Comparison of ENCODE assay signal across 7 mouse cellular contexts in the genomic region with DNA sequence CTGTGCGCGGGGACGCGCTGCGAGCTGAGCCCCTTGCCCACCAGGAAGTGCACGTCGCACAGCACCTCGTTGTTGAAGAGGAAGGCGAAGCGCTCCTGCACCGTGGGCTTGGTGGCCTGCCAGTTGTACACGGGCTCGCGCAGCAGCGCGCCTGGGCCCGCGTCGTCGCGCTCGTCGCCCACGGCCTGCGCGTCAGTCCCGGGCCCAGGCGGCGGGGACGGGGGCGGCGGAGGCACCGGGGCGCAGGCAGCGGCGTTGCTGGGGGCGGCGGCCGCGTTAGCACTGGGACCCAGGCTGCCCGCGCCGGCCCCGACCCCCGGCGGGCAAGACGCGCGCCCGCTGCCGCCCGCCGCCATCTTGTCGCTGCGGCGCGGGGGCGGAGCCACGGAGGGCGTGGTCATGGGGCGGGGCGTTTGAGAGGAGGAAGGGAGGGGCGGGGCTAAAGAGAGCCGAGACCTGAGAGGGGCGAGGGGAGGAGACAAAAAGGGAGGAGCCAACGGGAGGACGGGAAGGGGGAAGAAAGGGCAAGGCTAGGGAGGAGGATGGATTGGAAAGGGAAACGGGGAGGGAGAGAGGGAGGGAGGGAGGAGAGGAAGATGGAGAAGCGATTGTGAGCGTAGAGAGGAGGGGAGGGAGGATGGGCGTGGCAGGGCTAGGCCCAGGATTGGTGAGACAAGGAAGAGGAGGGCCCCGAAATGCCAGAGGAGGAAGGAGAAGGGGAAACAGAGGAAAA. TPM values are rescaled to one million over a fixed set of nuclear protein-coding genes. Genes with fewer than 3 reads are reported as not detected.
DNase-seq lines count a peak whose midpoint lies in the region; ATAC-seq and TF ChIP-seq lines count a peak whose summit lies in the region.

No protein-coding gene starts in this region.

- H3K9me3 ChIP-seq in intestine, postnatal 0 days (ENCODE audit: control insufficient read depth), result no peaks in the 10 kb centered on the region
- H3K9me3 ChIP-seq in midbrain, embryonic 12.5 days, result no peaks in the 10 kb centered on the region

- peaks cover 13% of the 10 kb centered on the region; the same call in 1 of the 2 replicates for H3K4me1 ChIP-seq in intestine, postnatal 0 days (replicated peaks; ENCODE audit: control insufficient read depth, insufficient read depth, low read length)
- H3K4me1 ChIP-seq in midbrain, embryonic 12.5 days, result peaks cover 27% of the 10 kb centered on the region
- H3K4me1 ChIP-seq in small intestine, adult 2 months (ENCODE audit: control insufficient read depth, insufficient read depth, insufficient read length, low read length), result peaks cover 20% of the 10 kb centered on the region

- no peaks in the 10 kb centered on the region for H3K27me3 ChIP-seq in intestine, postnatal 0 days (replicated peaks; ENCODE audit: control insufficient read depth, insufficient read depth, low read length)
- no peaks in the 10 kb centered on the region for H3K27me3 ChIP-seq in midbrain, embryonic 12.5 days
- H3K27me3 ChIP-seq in small intestine, adult 2 months (ENCODE audit: control insufficient read depth, insufficient read depth, low read length), result no peaks in the 10 kb centered on the region

- peaks cover 8% of the 10 kb centered on the region; the same call in 1 of the 2 replicates for H3K36me3 ChIP-seq in intestine, postnatal 0 days (ENCODE audit: control insufficient read depth, insufficient read depth)
- H3K36me3 ChIP-seq in midbrain, embryonic 12.5 days, result no peaks in the 10 kb centered on the region
- no peaks in the 10 kb centered on the region; the same call in 1 of the 2 replicates for H3K36me3 ChIP-seq in small intestine, adult 2 months (ENCODE audit: control insufficient read depth, insufficient read depth, low read length)

- WGBS in intestine, postnatal 0 days, result under 1% methylated on average over 69 of the region's 72 CpGs
- WGBS in midbrain, embryonic 12.5 days, result under 1% methylated on average over 61 of the region's 72 CpGs
- under 1% methylated on average over 70 of the region's 72 CpGs for WGBS in small intestine, adult 2 months

- peak; percentile 96 for DNase-seq in adrenal gland, adult 8-10 months
- DNase-seq in embryo, embryonic 9.5 days (ENCODE audit: extremely low spot score), result peak; percentile 100
- DNase-seq in gastrocnemius, postnatal 4 days (ENCODE audit: low spot score in 2 of 2), result peak; percentile 96 to 99
- DNase-seq in left cerebral cortex, postnatal 4 days, result peak; percentile 99

- peak; percentile 75 for ATAC-seq in intestine, postnatal 0 days
- peak; percentile 88 for ATAC-seq in midbrain, embryonic 12.5 days (ENCODE audit: low FRiP score, low read depth)

- peak overlapping the region; percentile 79 for H3K9ac ChIP-seq in intestine, postnatal 0 days (ENCODE audit: low read depth, low read length)
- H3K9ac ChIP-seq in midbrain, embryonic 12.5 days (replicated peaks), result peak overlapping the region; percentile 97

- intact Hi-C loops in left cerebral cortex, postnatal 4 days (cut with DNase I), result no loop called here

- no peak for TF ChIP-seq CTCF in intestine, postnatal 0 days (IDR thresholded peaks at IDR 0.05; ENCODE audit: low read depth)
- TF ChIP-seq CTCF in small intestine, adult 2 months (IDR thresholded peaks at IDR 0.05; ENCODE audit: extremely low read depth, insufficient read length, insufficient replicate concordance, low read depth, low read length), result no peak

- peak; percentile 59; the same call in 1 of the 2 replicates for TF ChIP-seq POLR2A in small intestine, adult 2 months (IDR thresholded peaks at IDR 0.05; ENCODE audit: low read depth, low read length)

- peak overlapping the region; percentile 73 for H3K27ac ChIP-seq in intestine, postnatal 0 days (ENCODE audit: low read depth, low read length)
- H3K27ac ChIP-seq in midbrain, embryonic 12.5 days (replicated peaks), result peak overlapping the region; percentile 88
- H3K27ac ChIP-seq in small intestine, adult 2 months (ENCODE audit: insufficient read depth, low read depth, low read length), result peak overlapping the region; percentile 100

- peak overlapping the region; percentile 87 for H3K4me3 ChIP-seq in intestine, postnatal 0 days (ENCODE audit: low read depth, low read length)
- peak overlapping the region; percentile 96 for H3K4me3 ChIP-seq in midbrain, embryonic 12.5 days
- peak overlapping the region; percentile 85 for H3K4me3 ChIP-seq in small intestine, adult 2 months (ENCODE audit: low read depth, low read length)

- peak overlapping the region; percentile 94 for H3K4me2 ChIP-seq in intestine, postnatal 0 days (replicated peaks; ENCODE audit: low read depth)
- peak overlapping the region; percentile 92 for H3K4me2 ChIP-seq in midbrain, embryonic 12.5 days (replicated peaks)

RNA-seq across cellular contexts. Expression of a gene that starts 0.6 kb away (rescaled TPM):
- total RNA-seq in adrenal gland, adult 8-10 months (2022), result 10 to 100 TPM; 63.4 to 94.6 (median 79.1) TPM
- total RNA-seq in gastrocnemius, postnatal 4 days (2021), result 10 to 100 TPM; 50.7 to 50.8 TPM
- polyA plus RNA-seq in intestine, postnatal 0 days (2015; fragmentation: Nextera tagmentation; extraction: Ambion mirVana), result 21.5 and 23.5 TPM in 2 replicates
- 10 to 100 TPM; 80.9 to 83.2 TPM for total RNA-seq in left cerebral cortex, postnatal 4 days (2021)
- 82.7 and 95.3 TPM in 2 replicates for polyA plus RNA-seq in midbrain, embryonic 12.5 days (2016; fragmentation: Nextera tagmentation; extraction: Ambion mirVana)
- 45.4 and 84.1 TPM in 2 replicates for polyA plus RNA-seq in small intestine, adult 2 months (2012; rRNA removed)

RNA-seq across cellular contexts. Expression of a gene that starts 21.6 kb away (rescaled TPM):
- total RNA-seq in adrenal gland, adult 8-10 months (2022), result 100 to 1,000 TPM; 106 to 157 (median 123) TPM
- 100 to 1,000 TPM; 170 to 176 TPM for total RNA-seq in gastrocnemius, postnatal 4 days (2021)
- polyA plus RNA-seq in intestine, postnatal 0 days (2015; fragmentation: Nextera tagmentation; extraction: Ambion mirVana), result 38.4 and 38.6 TPM in 2 replicates
- 10 to 100 TPM; 61.6 to 67.1 TPM for total RNA-seq in left cerebral cortex, postnatal 4 days (2021)
- 83.6 and 86.5 TPM in 2 replicates for polyA plus RNA-seq in midbrain, embryonic 12.5 days (2016; fragmentation: Nextera tagmentation; extraction: Ambion mirVana)
- polyA plus RNA-seq in small intestine, adult 2 months (2012; rRNA removed), result 96.1 and 146 TPM in 2 replicates

RNA-seq across cellular contexts. Expression of a gene that starts 33.7 kb away (rescaled TPM):
- total RNA-seq in adrenal gland, adult 8-10 months (2022), result 100 to 1,000 TPM; 157 to 173 (median 165) TPM
- total RNA-seq in gastrocnemius, postnatal 4 days (2021), result 100 to 1,000 TPM; 167 to 169 TPM
- polyA plus RNA-seq in intestine, postnatal 0 days (2015; fragmentation: Nextera tagmentation; extraction: Ambion mirVana), result 97.5 and 99.2 TPM in 2 replicates
- 100 to 1,000 TPM; 130 to 138 TPM for total RNA-seq in left cerebral cortex, postnatal 4 days (2021)
- polyA plus RNA-seq in midbrain, embryonic 12.5 days (2016; fragmentation: Nextera tagmentation; extraction: Ambion mirVana), result 180 and 194 TPM in 2 replicates
- polyA plus RNA-seq in small intestine, adult 2 months (2012; rRNA removed), result 115 and 266 TPM in 2 replicates

RNA-seq across cellular contexts. Expression of a gene that starts 45.5 kb away (rescaled TPM):
- total RNA-seq in adrenal gland, adult 8-10 months (2022), result 10 to 100 TPM; 16.2 to 33.5 (median 25.7) TPM
- 10 to 100 TPM; 24.0 to 25.4 TPM for total RNA-seq in gastrocnemius, postnatal 4 days (2021)
- polyA plus RNA-seq in intestine, postnatal 0 days (2015; fragmentation: Nextera tagmentation; extraction: Ambion mirVana), result 14.4 and 15.4 TPM in 2 replicates
- total RNA-seq in left cerebral cortex, postnatal 4 days (2021), result 10 to 100 TPM; 52.0 to 52.1 TPM
- 60.4 and 67.0 TPM in 2 replicates for polyA plus RNA-seq in midbrain, embryonic 12.5 days (2016; fragmentation: Nextera tagmentation; extraction: Ambion mirVana)
- polyA plus RNA-seq in small intestine, adult 2 months (2012; rRNA removed), result 26.5 and 40.0 TPM in 2 replicates

RNA-seq across cellular contexts. Expression of a gene that starts 45.7 kb away (rescaled TPM):
- 10 to 100 TPM; 19.3 to 46.2 (median 33.3) TPM for total RNA-seq in adrenal gland, adult 8-10 months (2022)
- total RNA-seq in gastrocnemius, postnatal 4 days (2021), result 1 to 10 TPM; 8.3 to 8.4 TPM
- polyA plus RNA-seq in intestine, postnatal 0 days (2015; fragmentation: Nextera tagmentation; extraction: Ambion mirVana), result 12.2 and 14.4 TPM in 2 replicates
- 10 to 100 TPM; 46.3 to 53.6 TPM for total RNA-seq in left cerebral cortex, postnatal 4 days (2021)
- 24.9 and 29.9 TPM in 2 replicates for polyA plus RNA-seq in midbrain, embryonic 12.5 days (2016; fragmentation: Nextera tagmentation; extraction: Ambion mirVana)
- 20.8 and 36.3 TPM in 2 replicates for polyA plus RNA-seq in small intestine, adult 2 months (2012; rRNA removed)

Comparison
In these comparisons a context has a peak if more than half of its experiments do, and no peak if none do; other contexts are left out.
1. Peak in every context shown above with its lines: DNase-seq, ATAC-seq, H3K4me3 ChIP-seq and H3K27ac ChIP-seq.